Mouse (Mus musculus) kidney, adult 8-10 months (tissue): ENCODE measurements around the gene Ubfd1.

Source experiments
- DNase-seq, 2 experiments: peaks; one replicate each; pipeline ENCODE4 v3.0.0; 2022

Gene Ubfd1

GRCm38 (mm10) chr7:122066945-122067516, at the start of gene Ubfd1, which contains the start of gene Ears2:
Ubfd1 (plus strand) TSS chr7:122067175.
Ears2 (minus strand) TSS chr7:122067263.
- DNase-seq = peak; percentile 95 to 97

- no peak for DNase-seq
Measured at GRCm38 (mm10) chr7:122018247-122018646, 48.7 kb upstream of the Ubfd1 start.

- DNase-seq = no peak
Measured at GRCm38 (mm10) chr7:122018978-122019377, 48.0 kb upstream of the Ubfd1 start.

GRCm38 (mm10) chr7:122020273-122020666, 46.7 kb upstream of the Ubfd1 start:
- no peak for DNase-seq

GRCm38 (mm10) chr7:122020667-122021354, 46.2 kb upstream of the Ubfd1 start, which contains the start of gene Gga2:
Gga2 (minus strand) TSS chr7:122021222.
- peak; percentile 92 for DNase-seq

- peak; percentile 46 to 82 for DNase-seq
Measured at GRCm38 (mm10) chr7:122022131-122022530, 44.8 kb upstream of the Ubfd1 start.

- no peak for DNase-seq
Measured at GRCm38 (mm10) chr7:122033371-122033770, 33.6 kb upstream of the Ubfd1 start.

- no peak for DNase-seq
Measured at GRCm38 (mm10) chr7:122034348-122034747, 32.6 kb upstream of the Ubfd1 start.

- peak in 1 of 2 experiments; percentile 27 for DNase-seq
Measured at GRCm38 (mm10) chr7:122044106-122044505, 22.9 kb upstream of the Ubfd1 start.

GRCm38 (mm10) chr7:122045181-122045634, 21.8 kb upstream of the Ubfd1 start:
- peak; percentile 19 to 41 for DNase-seq

- DNase-seq = no peak
Measured at GRCm38 (mm10) chr7:122045711-122046110, 21.3 kb upstream of the Ubfd1 start.

- no peak for DNase-seq
Measured at GRCm38 (mm10) chr7:122046813-122047212, 20.2 kb upstream of the Ubfd1 start.

- no peak for DNase-seq
Measured at GRCm38 (mm10) chr7:122048191-122048590, 18.8 kb upstream of the Ubfd1 start.

GRCm38 (mm10) chr7:122050834-122051233, 16.1 kb upstream of the Ubfd1 start:
- no peak for DNase-seq

- DNase-seq = no peak
Measured at GRCm38 (mm10) chr7:122056633-122057032, 10.3 kb upstream of the Ubfd1 start.

GRCm38 (mm10) chr7:122065656-122066055, 1.3 kb upstream of the Ubfd1 start:
- no peak for DNase-seq

- DNase-seq = no peak
Measured at GRCm38 (mm10) chr7:122066102-122066944, 652 bp upstream of the Ubfd1 start.

- peak; percentile 9 to 20 for DNase-seq
Measured at GRCm38 (mm10) chr7:122067517-122068381, 774 bp downstream of the Ubfd1 start.

GRCm38 (mm10) chr7:122074374-122074773, 7.4 kb downstream of the Ubfd1 start:
- no peak for DNase-seq

- DNase-seq = peak; percentile 44 to 50
Measured at GRCm38 (mm10) chr7:122079798-122080554, 13.0 kb downstream of the Ubfd1 start.

GRCm38 (mm10) chr7:122081071-122081470, 14.1 kb downstream of the Ubfd1 start:
- DNase-seq = no peak
